Mouse (Mus musculus) forebrain, embryonic 16.5 days (tissue): Measurements from ENCODE around the gene Cpsf4l. TPM values are rescaled to one million over a fixed set of nuclear protein-coding genes. Genes with fewer than 3 reads are reported as not detected.

Experiments
- polyA plus RNA-seq: library from polyadenylated mRNA; unstranded; fragments of >200 nt; fragmentation: Nextera tagmentation; extraction: Ambion mirVana; gene quantifications from 2 replicates; pipeline ENCODE4 v1.2.1, GENCODE M21; 2015

Cpsf4l gene
- polyA plus RNA-seq, 1 experiment from 2014 or later: 0.32 TPM

Other genes with a start within 250 kb of the Cpsf4l start
- gene Sstr2, start 90.7 kb downstream of the Cpsf4l start, polyA plus RNA-seq: 70.3 and 87.5 TPM in 2 replicates
- 35.5 and 36.3 TPM in 2 replicates for gene Cog1, start 60.8 kb downstream of the Cpsf4l start, polyA plus RNA-seq
- 41.6 and 44.4 TPM in 2 replicates for gene Slc39a11, start 59.9 kb downstream of the Cpsf4l start, polyA plus RNA-seq
- gene Fam104a, start 25.9 kb downstream of the Cpsf4l start, polyA plus RNA-seq: 43.0 and 43.4 TPM in 2 replicates
- 24.4 and 26.1 TPM in 2 replicates for gene D11Wsu47e, start 25.6 kb downstream of the Cpsf4l start, polyA plus RNA-seq
- gene Cdc42ep4, start 41.9 kb upstream of the Cpsf4l start, polyA plus RNA-seq: 99.9 and 100 TPM in 2 replicates